Mouse (Mus musculus) CH12.LX (cell line): ENCODE measurements around the gene Tmem117. TPM values are rescaled to one million over a fixed set of nuclear protein-coding genes. Genes with fewer than 3 reads are reported as not detected.

Source experiments
- DNase-seq: peaks from one replicate; pipeline ENCODE4 v3.0.0-alpha.2; 2013; ENCODE audit errors: extremely low read depth
- H3K27ac ChIP-seq: 2 replicates; pipeline ENCODE4 v1.5.1; 2012; ENCODE audit warnings: low read depth, mild to moderate bottlenecking, control low read depth, moderate library complexity; ENCODE audit not compliant: insufficient read depth
- H3K27me3 ChIP-seq: replicated peaks from 2 replicates; pipeline ENCODE3; 2012; ENCODE audit warnings: inconsistent platforms
- H3K36me3 ChIP-seq, 2 experiments: replicated peaks in 1 of 2; 2 replicates each; pipeline versions ENCODE3 to v1.6.1; 2012; ENCODE audit warnings: inconsistent platforms in 1 of 2, low read length in 1 of 2, mild to moderate bottlenecking in 1 of 2, mixed read lengths in 1 of 2, moderate library complexity in 1 of 2; ENCODE audit not compliant: control insufficient read depth in 1 of 2, insufficient read depth in 1 of 2
- H3K4me1 ChIP-seq, 2 experiments: 2 replicates each; pipeline ENCODE4 v1.6.1; 2012; ENCODE audit warnings: inconsistent platforms in 1 of 2, moderate library complexity in 1 of 2; ENCODE audit not compliant: insufficient read depth in 2 of 2, control insufficient read depth in 1 of 2
- H3K4me2 ChIP-seq: 2 replicates; pipeline ENCODE4 v1.6.1; 2012; ENCODE audit warnings: low read depth, mild to moderate bottlenecking, control low read depth; ENCODE audit not compliant: poor library complexity, insufficient read depth, severe bottlenecking
- H3K4me3 ChIP-seq, 3 experiments: fragments of 150-350 bp in 1 of 3; sonication (generic) in 1 of 3; replicated peaks in 1 of 3; 2 replicates each; pipeline versions ENCODE3 to v1.5.1; 2011 to 2012; ENCODE audit warnings: low read depth in 2 of 3, low read length in 2 of 3, mild to moderate bottlenecking in 2 of 3, moderate library complexity in 2 of 3, control low read depth in 1 of 3, improper control_type of control experiment in 1 of 3, inconsistent platforms in 1 of 3, mixed read lengths in 1 of 3; ENCODE audit not compliant: poor library complexity in 1 of 3
- H3K79me2 ChIP-seq: replicated peaks from 2 replicates; pipeline ENCODE4 v1.6.1; 2012; ENCODE audit warnings: mild to moderate bottlenecking, moderate library complexity; ENCODE audit not compliant: control insufficient read depth, poor library complexity, insufficient read depth, severe bottlenecking; ENCODE audit errors: extremely low read depth
- H3K9ac ChIP-seq: 2 replicates; pipeline ENCODE4 v1.6.1; 2012; ENCODE audit warnings: low read depth, mild to moderate bottlenecking, control low read depth, moderate library complexity; ENCODE audit not compliant: insufficient read depth
- H3K9me3 ChIP-seq: replicated peaks from 2 replicates; pipeline ENCODE3; 2012; ENCODE audit warnings: low read length, inconsistent platforms, mixed read lengths
- BHLHE40 ChIP-seq: IDR thresholded peaks from 2 replicates; pipeline ENCODE4 v1.6.1; 2011; ENCODE audit warnings: mild to moderate bottlenecking, low read depth, low read length, improper control_type of control experiment
- CHD2 ChIP-seq: IDR thresholded peaks from 2 replicates; pipeline ENCODE4 v1.6.1; 2011; ENCODE audit warnings: low read length, improper control_type of control experiment
- CTCF ChIP-seq, 2 experiments: IDR thresholded peaks in 1 of 2; conservative IDR thresholded peaks in 1 of 2; 2 replicates each; pipeline ENCODE4 v1.5.1; 2011 to 2012; ENCODE audit warnings: low read depth in 2 of 2, low read length in 2 of 2, improper control_type of control experiment in 1 of 2, inconsistent platforms in 1 of 2, mild to moderate bottlenecking in 1 of 2, moderate library complexity in 1 of 2
- GABPA ChIP-seq: IDR thresholded peaks from 2 replicates; pipeline ENCODE4 v1.6.1; 2012; ENCODE audit warnings: low read depth, low read length, improper control_type of control experiment, inconsistent platforms; ENCODE audit not compliant: insufficient replicate concordance
- JUN ChIP-seq: IDR thresholded peaks from 2 replicates; pipeline ENCODE4 v1.6.1; 2011; ENCODE audit warnings: low read depth, mild to moderate bottlenecking, low read length, improper control_type of control experiment, moderate library complexity; ENCODE audit not compliant: insufficient read depth
- JUND ChIP-seq: conservative IDR thresholded peaks from 2 replicates; pipeline ENCODE4 v1.6.1; 2011; ENCODE audit warnings: low read depth, low read length, improper control_type of control experiment
- MEF2A ChIP-seq: IDR thresholded peaks from 2 replicates; pipeline ENCODE4 v1.6.1; 2014; ENCODE audit warnings: low read depth, mild to moderate bottlenecking, inconsistent platforms, low read length, improper control_type of control experiment, borderline replicate concordance
- MYC ChIP-seq: IDR thresholded peaks from 2 replicates; pipeline ENCODE4 v1.6.1; 2011; ENCODE audit warnings: low read depth, mild to moderate bottlenecking, improper control_type of control experiment, low read length
- NELFE ChIP-seq: IDR thresholded peaks from 2 replicates; pipeline ENCODE4 v1.6.1; 2011; ENCODE audit warnings: low read depth, low read length, improper control_type of control experiment
- PAX5 ChIP-seq: IDR thresholded peaks from 2 replicates; pipeline ENCODE4 v1.6.1; 2012; ENCODE audit warnings: low read length, inconsistent platforms, mixed read lengths
- POLR2A ChIP-seq: IDR thresholded peaks from 2 replicates; pipeline ENCODE4 v1.6.1; 2011; ENCODE audit warnings: low read depth, mild to moderate bottlenecking, improper control_type of control experiment, low read length
- POLR2AphosphoS2 ChIP-seq: IDR thresholded peaks from 2 replicates; pipeline ENCODE4 v1.6.1; 2011; ENCODE audit warnings: low read depth, low read length, improper control_type of control experiment
- RCOR1 ChIP-seq: conservative IDR thresholded peaks from 2 replicates; pipeline ENCODE4 v1.6.1; 2012; ENCODE audit warnings: low read depth, mild to moderate bottlenecking, inconsistent platforms, low read length, improper control_type of control experiment
- SIN3A ChIP-seq: IDR thresholded peaks from 2 replicates; pipeline ENCODE4 v1.6.1; 2012; ENCODE audit warnings: low read length, improper control_type of control experiment, inconsistent platforms
- SMC3 ChIP-seq: IDR thresholded peaks from 2 replicates; pipeline ENCODE4 v1.6.1; 2011; ENCODE audit warnings: low read depth, low read length, improper control_type of control experiment
- TCF12 ChIP-seq: IDR thresholded peaks from 2 replicates; pipeline ENCODE4 v1.6.1; 2014; ENCODE audit warnings: low read depth, mild to moderate bottlenecking, inconsistent platforms, low read length, improper control_type of control experiment
- USF1 ChIP-seq: IDR thresholded peaks from 2 replicates; pipeline ENCODE4 v1.6.1; 2014; ENCODE audit warnings: low read depth, mild to moderate bottlenecking, inconsistent platforms, low read length, improper control_type of control experiment
- ZC3H11A ChIP-seq: IDR thresholded peaks from 2 replicates; pipeline ENCODE4 v1.6.1; 2012; ENCODE audit warnings: low read depth, mild to moderate bottlenecking, inconsistent platforms, low read length, improper control_type of control experiment
- ZKSCAN1 ChIP-seq: IDR thresholded peaks from 2 replicates; pipeline ENCODE4 v1.6.1; 2012; ENCODE audit warnings: low read depth, inconsistent platforms, low read length, improper control_type of control experiment, borderline replicate concordance
- ZMIZ1 ChIP-seq: IDR thresholded peaks from 2 replicates; pipeline ENCODE4 v1.6.1; 2012; ENCODE audit warnings: low read depth, mild to moderate bottlenecking, inconsistent platforms, low read length, improper control_type of control experiment
- ZNF384 ChIP-seq: IDR thresholded peaks from 2 replicates; pipeline ENCODE4 v1.6.1; 2012; ENCODE audit warnings: low read depth, low read length, improper control_type of control experiment, inconsistent platforms
- dilution Hi-C: fragments of 300-500 bp; cut with MboI; formaldehyde crosslinking; loops from 2 replicates; pipeline ENCODE4 v1.14.3; 2020; ENCODE audit warnings: low sequenced_read_pairs; ENCODE audit not compliant: extremely low pct_unique_long_range_greater_than_20kb, extremely low pct_ligation_motif_present
- in situ Hi-C: fragments of 300-500 bp; cut with MboI; formaldehyde crosslinking; loops from 3 replicates; pipeline ENCODE4 v1.14.3; 2019; ENCODE audit warnings: low sequenced_read_pairs, low pct_ligation_motif_present, low pct_unique_long_range_greater_than_20kb, mixed read lengths
- polyA plus RNA-seq: library from polyadenylated mRNA; unstranded; fragments of >175 nt; gene quantifications from 2 replicates; pipeline ENCODE4 v1.2.1, GENCODE M21; 2012; ENCODE audit warnings: low read depth; ENCODE audit not compliant: insufficient read length
- total RNA-seq, 2 experiments: library from RNA; depleted of rRNA; stranded (reverse); fragments of 300-350 nt in 1 of 2; fragments of >200 nt in 1 of 2; gene quantifications; 2 replicates each; pipeline ENCODE4 v1.2.3; 2012 to 2014

Tmem117 gene
- total and polyA plus RNA-seq, 3 experiments: not detected

- in situ Hi-C loops: no loop called here
These were observed 508.2 kb downstream of the Tmem117 start for GRCm38 (mm10) chr15:95137018-95137810.

GRCm38 (mm10) chr15:95138709-95139409, 509.8 kb downstream of the Tmem117 start:
- Histone ChIP-seq H3K27ac (no peak overlapping the region), H3K36me3 (no peaks in the 10 kb centered on the region), H3K27me3 (no peaks in the 10 kb centered on the region), H3K79me2 (no peaks in the 10 kb centered on the region), H3K9me3 (peaks cover 62% of the 10 kb centered on the region), H3K4me2 (no peak overlapping the region), H3K9ac (no peak overlapping the region)
- in situ Hi-C loops (no loop called here), dilution Hi-C loops (no loop called here)
- TF ChIP-seq ZMIZ1 (no peak), SMC3 (no peak), MEF2A (no peak), ZKSCAN1 (no peak), PAX5 (no peak), MYC (no peak), TCF12 (no peak), POLR2AphosphoS2 (no peak), CTCF (conservative IDR thresholded peaks at IDR 0.05 in 1 of 2, IDR thresholded peaks at IDR 0.05 in 1 of 2; ENCODE audit: low read depth in 2 of 2, low read length in 2 of 2) (no peak), POLR2A (no peak), SIN3A (no peak), NELFE (no peak), GABPA (no peak), ZC3H11A (no peak), RCOR1 (no peak), JUND (no peak), JUN (no peak)
- TF ChIP-seq, all 38 proteins: peak for 0
- DNase-seq: no peak
- no peak overlapping the region for H3K4me3 ChIP-seq
- no peaks in the 10 kb centered on the region; a peak in 1 of 4 replicates for H3K4me1 ChIP-seq

More at GRCm38 (mm10) chr15:95137018-95137810, 508.2 kb downstream of the Tmem117 start:
- Histone ChIP-seq H3K36me3 (no peaks in the 10 kb centered on the region), H3K79me2 (no peaks in the 10 kb centered on the region), H3K9ac (no peak overlapping the region), H3K4me2 (no peak overlapping the region), H3K27me3 (no peaks in the 10 kb centered on the region), H3K4me3 (no peak overlapping the region), H3K9me3 (peaks cover 60% of the 10 kb centered on the region), H3K27ac (no peak overlapping the region), H3K4me1 (no peaks in the 10 kb centered on the region; a peak in 1 of 4 replicates)
- TF ChIP-seq CHD2: no peak
- TF ChIP-seq USF1: no peak
- no peak for TF ChIP-seq BHLHE40
- TF ChIP-seq NELFE: no peak
- TF ChIP-seq GABPA: no peak
- no peak for TF ChIP-seq TCF12
- no peak for TF ChIP-seq MYC
- no peak for TF ChIP-seq MEF2A
- no peak for TF ChIP-seq SMC3
- TF ChIP-seq JUND: no peak
- TF ChIP-seq ZMIZ1: no peak
- no peak for TF ChIP-seq CTCF (conservative IDR thresholded peaks at IDR 0.05 in 1 of 2, IDR thresholded peaks at IDR 0.05 in 1 of 2; ENCODE audit: low read depth in 2 of 2, low read length in 2 of 2)
- no peak for TF ChIP-seq ZNF384
- DNase-seq: no peak
- dilution Hi-C loops: no loop called here
